Mouse (Mus musculus) 3134 (cell line): ENCODE data around the gene Luc7l.
"Not testable (repeated sequence)": the region's sequence is repeated elsewhere in the genome, so short reads cannot be mapped to it uniquely, and the experiment has no call there.

Experiments used
- DNase-seq: peaks from one replicate; pipeline ENCODE4 v3.0.0-alpha.2; 2011; ENCODE audit warnings: low spot score; ENCODE audit not compliant: insufficient read length; ENCODE audit errors: extremely low read depth

Gene Luc7l

GRCm38 (mm10) chr17:26251886-26252538 lies 684 bp upstream of the Luc7l start:
- peak; percentile 30 for DNase-seq

- no peak for DNase-seq
Measured at GRCm38 (mm10) chr17:26253399-26253798, 703 bp downstream of the Luc7l start.

GRCm38 (mm10) chr17:26255313-26255712 lies 2.6 kb downstream of the Luc7l start:
- no peak for DNase-seq

GRCm38 (mm10) chr17:26261826-26262225 lies 9.1 kb downstream of the Luc7l start:
- no peak for DNase-seq

GRCm38 (mm10) chr17:26262384-26262783 lies 9.7 kb downstream of the Luc7l start:
- no peak for DNase-seq

GRCm38 (mm10) chr17:26268851-26269250 lies 16.2 kb downstream of the Luc7l start:
- no peak for DNase-seq

- not testable (repeated sequence) for DNase-seq
Measured at GRCm38 (mm10) chr17:26269577-26269976, 16.9 kb downstream of the Luc7l start.

GRCm38 (mm10) chr17:26272586-26272985 lies 19.9 kb downstream of the Luc7l start:
- DNase-seq, result no peak

- DNase-seq, result no peak
Measured at GRCm38 (mm10) chr17:26275933-26276332, 23.2 kb downstream of the Luc7l start.

GRCm38 (mm10) chr17:26276711-26277110 lies 24.0 kb downstream of the Luc7l start:
- no peak for DNase-seq

GRCm38 (mm10) chr17:26286199-26286955 lies 33.7 kb downstream of the Luc7l start:
- no peak for DNase-seq

- DNase-seq, result no peak
Measured at GRCm38 (mm10) chr17:26289475-26289874, 36.8 kb downstream of the Luc7l start.

- DNase-seq, result not testable (repeated sequence)
Measured at GRCm38 (mm10) chr17:26298318-26298717, 45.6 kb downstream of the Luc7l start.

GRCm38 (mm10) chr17:26314291-26314690 lies 61.6 kb downstream of the Luc7l start:
- DNase-seq, result peak; percentile 23

- DNase-seq, result no peak
Measured at GRCm38 (mm10) chr17:26315474-26315873, 62.8 kb downstream of the Luc7l start.

- no peak for DNase-seq
Measured at GRCm38 (mm10) chr17:26318441-26318840, 65.7 kb downstream of the Luc7l start.
